Mouse (Mus musculus) yolk sac, embryonic 10.5 days (tissue): ENCODE results near the gene Hydin.
"Not testable (repeated sequence)": the region's sequence is repeated elsewhere in the genome, so short reads cannot be mapped to it uniquely, and the experiment has no call there.

Source experiments
- DNase-seq: peaks from one replicate; pipeline ENCODE4 v3.0.0-alpha.2; 2017; ENCODE audit warnings: low spot score

Hydin gene

GRCm38 (mm10) chr8:110522985-110523384 lies 256.2 kb downstream of the Hydin start:
- no peak for DNase-seq

GRCm38 (mm10) chr8:110525229-110525628 lies 258.5 kb downstream of the Hydin start:
- DNase-seq = peak; percentile 46

GRCm38 (mm10) chr8:110530008-110530762 lies 263.4 kb downstream of the Hydin start:
- DNase-seq = peak; percentile 13

- no peak for DNase-seq
These were observed 267.0 kb downstream of the Hydin start for GRCm38 (mm10) chr8:110533781-110534180.

- DNase-seq = no peak
These were observed 271.1 kb downstream of the Hydin start for GRCm38 (mm10) chr8:110537849-110538248.

- no peak for DNase-seq
These were observed 283.6 kb downstream of the Hydin start for GRCm38 (mm10) chr8:110550343-110550742.

- not testable (repeated sequence) for DNase-seq
These were observed 285.3 kb downstream of the Hydin start for GRCm38 (mm10) chr8:110552111-110552510.

- DNase-seq = no peak
These were observed 325.9 kb downstream of the Hydin start for GRCm38 (mm10) chr8:110592641-110593040.

GRCm38 (mm10) chr8:110594164-110594563 lies 327.4 kb downstream of the Hydin start:
- no peak for DNase-seq

GRCm38 (mm10) chr8:110604556-110604955 lies 337.8 kb downstream of the Hydin start:
- no peak for DNase-seq

GRCm38 (mm10) chr8:110605401-110606015 lies 338.7 kb downstream of the Hydin start:
- DNase-seq = no peak

GRCm38 (mm10) chr8:110615730-110616129 lies 349.0 kb downstream of the Hydin start:
- DNase-seq = no peak

GRCm38 (mm10) chr8:110617801-110618358 lies 351.1 kb downstream of the Hydin start:
- no peak for DNase-seq

GRCm38 (mm10) chr8:110618391-110619207 lies 351.8 kb downstream of the Hydin start, which contains the start of gene Vac14:
Vac14 (plus strand) TSS chr8:110618585.
- peak; percentile 95 for DNase-seq

- DNase-seq = peak; percentile 25
These were observed 352.4 kb downstream of the Hydin start for GRCm38 (mm10) chr8:110619208-110619574.

GRCm38 (mm10) chr8:110619919-110620318 lies 353.1 kb downstream of the Hydin start:
- DNase-seq = no peak

GRCm38 (mm10) chr8:110626431-110626830 lies 359.7 kb downstream of the Hydin start:
- DNase-seq = no peak

- peak; percentile 20 for DNase-seq
These were observed 362.7 kb downstream of the Hydin start for GRCm38 (mm10) chr8:110629245-110630063.

GRCm38 (mm10) chr8:110630079-110630478 lies 363.3 kb downstream of the Hydin start:
- no peak for DNase-seq

GRCm38 (mm10) chr8:110630571-110631071 lies 363.8 kb downstream of the Hydin start:
- DNase-seq = no peak

- DNase-seq = no peak
These were observed 364.4 kb downstream of the Hydin start for GRCm38 (mm10) chr8:110631201-110631600.
